Mouse (Mus musculus) small intestine, adult 2 months (tissue): Measurements from ENCODE around the gene Ap3m1.

Source experiments
- CTCF ChIP-seq: fragments of 200-500 bp; IDR thresholded peaks from 2 replicates; pipeline ENCODE4 v1.5.1; 2012; ENCODE audit warnings: low read depth, mild to moderate bottlenecking, control low read depth, inconsistent platforms, low read length, moderate library complexity, mixed read lengths; ENCODE audit not compliant: insufficient replicate concordance, insufficient read length; ENCODE audit errors: extremely low read depth
- POLR2A ChIP-seq: fragments of 200-500 bp; IDR thresholded peaks from 2 replicates; pipeline ENCODE4 v1.6.1; 2012; ENCODE audit warnings: low read depth, mild to moderate bottlenecking, control low read depth, inconsistent platforms, low read length, moderate library complexity

DNA sequence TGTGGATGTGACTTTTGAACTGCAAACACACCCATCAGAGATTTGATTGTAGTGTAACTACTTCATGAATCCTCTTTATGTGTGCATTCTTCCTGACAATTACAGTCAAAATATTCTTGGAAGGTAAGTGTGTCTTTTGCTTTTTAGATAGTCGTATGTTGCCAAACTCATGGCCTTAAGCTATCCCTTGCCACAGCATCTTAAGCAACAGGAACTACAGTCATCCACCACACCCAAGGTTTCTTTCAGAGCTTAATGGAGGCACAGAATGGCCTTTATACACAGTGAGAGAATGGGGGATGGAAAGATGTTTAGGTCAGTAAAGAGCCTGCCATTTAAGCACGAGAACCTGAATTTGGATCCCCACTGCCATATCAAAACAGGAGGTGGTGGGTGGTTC lies 4.5 kb downstream of the Ap3m1 start:
- TF ChIP-seq POLR2A (no peak), CTCF (no peak)
